Mouse (Mus musculus): ENCODE measurements at regions not wholly inside any gene's neighbourhood (a gene's known extent, or its start where the extent isn't known, plus 50 kb on each side); places are given as distances from the start of the nearest gene placed in this dataset.

DNA sequence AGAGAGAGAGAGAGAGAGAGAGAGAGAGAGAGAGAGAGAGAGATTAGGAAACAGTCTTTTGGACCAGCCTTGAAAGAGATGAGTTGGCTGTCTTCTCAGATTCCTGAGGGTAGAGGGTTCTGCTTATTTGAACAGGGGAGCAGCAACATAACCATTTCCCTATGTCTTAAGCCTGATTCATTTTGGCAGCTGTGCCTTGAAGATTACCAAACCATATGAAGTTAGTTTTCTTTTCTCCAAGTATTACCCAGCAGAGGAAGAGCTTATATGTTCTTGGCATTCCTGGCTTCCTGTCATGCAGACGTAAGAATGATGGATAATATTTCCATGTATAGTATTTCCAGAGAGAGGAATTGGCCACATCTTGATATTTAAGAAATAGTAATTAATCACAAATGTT, 124.8 kb upstream of the Igsf10 start:
- no peaks in the 10 kb centered on the region for H3K36me3 ChIP-seq (ENCODE audit: control insufficient read depth in 1 of 2, insufficient read depth in 2 of 2, low read length in 2 of 2)
- no peak overlapping the region for H3K9ac ChIP-seq (ENCODE audit: control insufficient read depth, low read depth, low read length, poor library complexity, severe bottlenecking)
- TF ChIP-seq ZKSCAN1 (IDR thresholded peaks at IDR 0.05; ENCODE audit: low read depth, low read length) (no peak), USF1 (IDR thresholded peaks at IDR 0.05; ENCODE audit: low read depth, low read length) (no peak), E2F4 (IDR thresholded peaks at IDR 0.05; ENCODE audit: borderline replicate concordance, low read depth, low read length) (no peak), KAT2A (conservative IDR thresholded peaks at IDR 0.05; ENCODE audit: low read depth, low read length) (no peak), TAL1 (IDR thresholded peaks at IDR 0.05; ENCODE audit: low read length) (no peak), CTCF (IDR thresholded peaks at IDR 0.05 in 2 of 3, conservative IDR thresholded peaks at IDR 0.05 in 1 of 3; ENCODE audit: control insufficient read depth in 1 of 3, insufficient read depth in 1 of 3, low read depth in 2 of 3, low read length in 3 of 3, poor library complexity in 1 of 3, severe bottlenecking in 1 of 3) (no peak), MEF2A (IDR thresholded peaks at IDR 0.05; ENCODE audit: extremely low read depth, insufficient replicate concordance, low read depth, low read length, poor library complexity, severe bottlenecking) (no peak), CHD1 (IDR thresholded peaks at IDR 0.05; ENCODE audit: low read depth, low read length) (no peak), MAFK (IDR thresholded peaks at IDR 0.05; ENCODE audit: borderline replicate concordance, low read depth, low read length) (no peak)

DNA sequence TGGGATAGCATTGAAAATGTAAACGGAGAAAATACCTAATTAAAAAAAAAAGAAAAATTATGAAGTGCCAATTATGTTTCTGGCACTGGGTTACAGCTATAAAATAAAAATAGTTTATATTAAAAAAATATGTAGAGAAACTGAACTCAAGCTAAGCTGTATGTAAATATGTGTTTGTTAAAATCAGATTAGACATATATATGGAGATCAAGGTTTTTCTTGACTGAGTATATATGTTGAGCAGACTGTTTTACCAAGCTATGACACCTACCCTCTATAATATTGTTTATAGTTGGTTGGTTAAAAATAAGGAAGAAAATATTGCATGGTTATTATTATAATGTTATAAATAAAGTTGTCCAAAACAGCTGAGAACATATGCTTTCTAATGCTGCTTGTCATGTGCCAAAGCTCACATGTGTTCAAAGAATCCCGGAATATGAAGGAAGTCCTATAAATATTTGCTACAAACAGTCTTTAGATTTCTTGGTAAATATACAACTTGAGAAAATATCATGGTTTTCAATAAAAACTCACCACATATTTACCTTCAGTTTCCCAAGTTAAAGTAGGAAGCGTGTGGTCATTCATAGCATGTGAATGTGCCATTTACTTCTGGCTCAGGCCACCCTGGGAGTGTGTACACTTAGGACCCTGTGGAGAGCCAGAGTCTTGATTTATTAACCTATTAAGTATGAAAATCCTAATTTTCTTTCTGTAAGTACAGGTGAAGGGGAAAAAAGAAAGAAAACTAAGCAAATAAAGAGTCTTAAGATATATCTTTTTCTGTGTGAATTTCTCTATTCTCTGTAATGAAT, 118.4 kb upstream of the Igsf10 start:
- TF ChIP-seq MXI1 (IDR thresholded peaks at IDR 0.05; ENCODE audit: low read depth, low read length) (no peak), POLR2AphosphoS2 (IDR thresholded peaks at IDR 0.05; ENCODE audit: low read length) (no peak), POLR2AphosphoS5 (IDR thresholded peaks at IDR 0.05; ENCODE audit: borderline replicate concordance, low read depth, low read length) (no peak), TBP (IDR thresholded peaks at IDR 0.05; ENCODE audit: low read depth, low read length) (no peak), HCFC1 (IDR thresholded peaks at IDR 0.05; ENCODE audit: low read depth, low read length) (no peak), RAD21 (IDR thresholded peaks at IDR 0.05; ENCODE audit: low read depth, low read length) (no peak), SIN3A (IDR thresholded peaks at IDR 0.05; ENCODE audit: low read length) (no peak), CHD2 (IDR thresholded peaks at IDR 0.05; ENCODE audit: low read length) (no peak)
- DNase-seq (ENCODE audit: low read depth, low spot score), result no peak
- H3K4me1 ChIP-seq (ENCODE audit: control insufficient read depth in 1 of 2, insufficient read depth in 2 of 2, low read length in 2 of 2), result no peaks in the 10 kb centered on the region

More for the DNA sequence above, 124.8 kb upstream of the Igsf10 start:
- H3K9me3 ChIP-seq (replicated peaks; ENCODE audit: insufficient read depth, low read length), result no peaks in the 10 kb centered on the region
- no peaks in the 10 kb centered on the region for H3K27me3 ChIP-seq (ENCODE audit: control insufficient read depth in 1 of 2, insufficient read depth in 2 of 2, low read length in 2 of 2)
- H3K4me1 ChIP-seq (ENCODE audit: control insufficient read depth in 1 of 2, insufficient read depth in 2 of 2, low read length in 2 of 2), result no peaks in the 10 kb centered on the region
- no peak for DNase-seq (ENCODE audit: low read depth, low spot score)
- H3K27ac ChIP-seq (ENCODE audit: control insufficient read depth, low read depth, low read length), result no peak overlapping the region
- H3K4me3 ChIP-seq (ENCODE audit: control insufficient read depth in 1 of 2, insufficient read depth in 1 of 2, low read depth in 2 of 2, low read length in 2 of 2), result no peak overlapping the region
- H3K79me2 ChIP-seq (ENCODE audit: control insufficient read depth, insufficient read depth, low read length, poor library complexity), result no peaks in the 10 kb centered on the region

More for the DNA sequence above, 118.4 kb upstream of the Igsf10 start:
- H3K9ac ChIP-seq (ENCODE audit: control insufficient read depth, low read depth, low read length, poor library complexity, severe bottlenecking), result no peak overlapping the region
- no peaks in the 10 kb centered on the region for H3K36me3 ChIP-seq (ENCODE audit: control insufficient read depth in 1 of 2, insufficient read depth in 2 of 2, low read length in 2 of 2)
- H3K27ac ChIP-seq (ENCODE audit: control insufficient read depth, low read depth, low read length), result no peak overlapping the region
- no peaks in the 10 kb centered on the region for H3K79me2 ChIP-seq (ENCODE audit: control insufficient read depth, insufficient read depth, low read length, poor library complexity)
- H3K4me3 ChIP-seq (ENCODE audit: control insufficient read depth in 1 of 2, insufficient read depth in 1 of 2, low read depth in 2 of 2, low read length in 2 of 2), result no peak overlapping the region
- H3K9me3 ChIP-seq (replicated peaks; ENCODE audit: insufficient read depth, low read length), result no peaks in the 10 kb centered on the region
- H3K27me3 ChIP-seq (ENCODE audit: control insufficient read depth in 1 of 2, insufficient read depth in 2 of 2, low read length in 2 of 2), result no peaks in the 10 kb centered on the region
